Mouse (Mus musculus) midbrain, embryonic 11.5 days (tissue): ENCODE data around the gene Tor3a. TPM values are rescaled to one million over a fixed set of nuclear protein-coding genes. Genes with fewer than 3 reads are reported as not detected.

Source experiments
- ATAC-seq: fragments of 200-750 bp; cut with Nextera tagmentation; 2 replicates; pipeline ENCODE4 v1.8.0; 2017; ENCODE audit warnings: moderate TSS enrichment, moderate library complexity; ENCODE audit not compliant: low FRiP score
- DNase-seq: peaks from one replicate; pipeline ENCODE4 v3.0.0; 2015; ENCODE audit warnings: low spot score; ENCODE audit errors: missing footprints
- H3K27ac ChIP-seq: fragments of 300-500 bp; sonication (generic); 2 replicates; pipeline ENCODE4 v1.5.1; 2014; ENCODE audit warnings: low read depth, low read length
- H3K27me3 ChIP-seq: fragments of 300-500 bp; sonication (generic); 2 replicates; pipeline ENCODE4 v1.6.1; 2014; ENCODE audit warnings: mild to moderate bottlenecking, low read length, moderate library complexity, mixed read lengths; ENCODE audit not compliant: control insufficient read depth, insufficient read depth
- H3K36me3 ChIP-seq: fragments of 300-500 bp; sonication (generic); 2 replicates; pipeline ENCODE4 v1.6.1; 2014; ENCODE audit warnings: mild to moderate bottlenecking, low read length, moderate library complexity, mixed read lengths; ENCODE audit not compliant: control insufficient read depth, insufficient read depth
- H3K4me1 ChIP-seq: fragments of 300-500 bp; sonication (generic); 2 replicates; pipeline ENCODE4 v1.6.1; 2014; ENCODE audit warnings: low read length; ENCODE audit not compliant: control insufficient read depth, insufficient read depth
- H3K4me2 ChIP-seq: fragments of 300-500 bp; sonication (generic); 2 replicates; pipeline ENCODE4 v1.6.1; 2014; ENCODE audit warnings: mild to moderate bottlenecking, moderate library complexity
- H3K4me3 ChIP-seq: fragments of 300-500 bp; sonication (generic); 2 replicates; pipeline ENCODE4 v1.5.1; 2014; ENCODE audit warnings: low read depth, low read length
- H3K9ac ChIP-seq: fragments of 300-500 bp; sonication (generic); 2 replicates; pipeline ENCODE4 v1.6.1; 2014; ENCODE audit warnings: low read length
- H3K9me3 ChIP-seq: fragments of 300-500 bp; sonication (generic); 2 replicates; pipeline ENCODE4 v1.6.1; 2016; ENCODE audit warnings: low read length; ENCODE audit not compliant: control insufficient read depth
- WGBS: fragments of 180-500 bp; shearing (Covaris S2); extraction: QIAGEN DNeasy Blood & Tissue Kit; methylation state at CpG from one replicate; pipeline ENCODE4 v1.1.7; 2014; 5-methylcytosine and 5-hydroxymethylcytosine counted together
- polyA plus RNA-seq: library from polyadenylated mRNA; unstranded; fragments of >200 nt; fragmentation: Nextera tagmentation; extraction: Ambion mirVana; gene quantifications from 2 replicates; pipeline ENCODE4 v1.2.1, GENCODE M21; 2014

Gene Tor3a
- polyA plus RNA-seq, 1 experiment from 2014 or later: 4.2 TPM

DNA sequence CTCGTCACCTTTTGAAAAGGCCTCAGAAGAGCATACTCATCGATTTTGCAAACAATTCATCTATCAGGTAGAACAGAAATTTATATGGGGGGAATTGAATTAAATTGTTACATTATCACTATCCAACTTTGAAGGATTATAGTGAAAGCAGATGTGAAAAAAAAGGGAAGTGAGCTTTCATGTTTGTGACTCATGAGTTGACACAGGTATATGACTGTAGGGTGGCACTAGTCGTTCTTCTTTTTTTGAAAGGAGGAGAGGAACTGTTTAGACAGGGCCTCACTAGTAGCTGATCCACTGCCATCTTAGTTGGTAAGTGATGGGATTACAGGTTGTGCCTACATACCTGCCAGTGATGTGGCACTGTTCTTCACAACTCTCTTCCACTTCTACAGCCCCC, 34.5 kb upstream of the Tor3a start:
- no peak for ATAC-seq
- Histone ChIP-seq H3K36me3 (peaks cover 4% of the 10 kb centered on the region; the same call in 1 of the 2 replicates), H3K9me3 (no peaks in the 10 kb centered on the region), H3K4me2 (no peak overlapping the region), H3K9ac (no peak overlapping the region), H3K27me3 (no peaks in the 10 kb centered on the region), H3K27ac (no peak overlapping the region), H3K4me1 (no peaks in the 10 kb centered on the region), H3K4me3 (no peak overlapping the region)
- no peak for DNase-seq
- 87% methylated on average over 3 of the region's 3 CpGs for WGBS

DNA sequence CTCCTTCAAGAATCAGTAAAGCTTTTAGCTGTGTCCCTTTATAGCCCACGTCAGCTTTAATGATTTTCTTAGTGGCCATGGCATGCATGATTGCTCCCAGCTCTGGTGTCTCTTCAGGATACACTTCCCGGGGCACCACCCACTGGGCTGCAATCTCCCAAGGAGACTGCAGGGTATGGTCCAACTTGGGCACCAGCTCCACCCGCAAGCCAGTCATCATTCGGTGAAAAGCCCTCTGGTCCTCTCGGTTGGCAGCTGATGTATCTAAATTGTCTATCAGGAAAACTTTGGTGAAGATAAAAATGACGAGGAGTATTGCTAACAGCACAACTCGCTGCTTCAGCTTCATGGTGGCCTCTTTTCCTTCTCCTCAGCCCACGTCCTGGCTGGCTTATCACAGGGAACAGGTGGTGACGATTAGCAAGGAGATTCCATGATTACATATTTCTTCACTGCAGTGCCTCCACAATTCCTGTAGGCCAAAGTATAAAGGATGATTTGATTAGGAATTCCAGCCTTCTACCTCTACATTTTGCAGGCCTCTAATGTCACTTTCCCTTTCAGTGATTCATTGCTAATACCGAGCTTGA, 31.6 kb upstream of the Tor3a start:
- no peak overlapping the region for H3K9ac ChIP-seq
- no peak overlapping the region for H3K27ac ChIP-seq
- H3K27me3 ChIP-seq: no peaks in the 10 kb centered on the region
- WGBS: 84% methylated on average over 10 of the region's 10 CpGs
- H3K4me3 ChIP-seq: no peak overlapping the region
- no peaks in the 10 kb centered on the region for H3K4me1 ChIP-seq
- peaks cover 4% of the 10 kb centered on the region; the same call in 1 of the 2 replicates for H3K36me3 ChIP-seq
- no peak overlapping the region for H3K4me2 ChIP-seq
- DNase-seq: no peak
- no peaks in the 10 kb centered on the region for H3K9me3 ChIP-seq
- no peak for ATAC-seq

DNA sequence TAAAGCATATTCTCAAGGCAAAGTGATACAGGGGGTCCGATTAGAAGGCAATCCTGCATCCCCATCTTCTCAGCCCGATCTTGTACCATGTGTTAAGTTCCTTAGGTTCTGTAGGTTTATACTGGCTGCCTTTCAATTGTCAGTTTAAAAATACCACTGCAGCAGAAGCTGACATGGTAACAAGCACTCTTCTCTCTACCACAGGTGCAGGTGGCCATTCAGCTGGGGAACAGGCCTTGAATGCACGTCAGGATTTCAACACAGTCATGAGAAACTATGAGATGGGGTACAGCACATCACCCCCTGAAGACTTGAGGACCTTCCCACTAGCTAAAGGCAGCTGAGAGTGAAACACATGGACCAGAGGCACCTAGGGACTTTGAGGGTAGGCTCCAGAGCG, 29.3 kb upstream of the Tor3a start:
- no peak overlapping the region for H3K4me2 ChIP-seq
- no peaks in the 10 kb centered on the region for H3K4me1 ChIP-seq
- no peak overlapping the region for H3K4me3 ChIP-seq
- H3K9me3 ChIP-seq: no peaks in the 10 kb centered on the region
- no peaks in the 10 kb centered on the region for H3K27me3 ChIP-seq
- peaks cover 4% of the 10 kb centered on the region; the same call in 1 of the 2 replicates for H3K36me3 ChIP-seq
- H3K27ac ChIP-seq: no peak overlapping the region
- no peak for ATAC-seq
- no peak overlapping the region for H3K9ac ChIP-seq
- DNase-seq: no peak
- WGBS: 93% methylated on average over 4 of the region's 4 CpGs

DNA sequence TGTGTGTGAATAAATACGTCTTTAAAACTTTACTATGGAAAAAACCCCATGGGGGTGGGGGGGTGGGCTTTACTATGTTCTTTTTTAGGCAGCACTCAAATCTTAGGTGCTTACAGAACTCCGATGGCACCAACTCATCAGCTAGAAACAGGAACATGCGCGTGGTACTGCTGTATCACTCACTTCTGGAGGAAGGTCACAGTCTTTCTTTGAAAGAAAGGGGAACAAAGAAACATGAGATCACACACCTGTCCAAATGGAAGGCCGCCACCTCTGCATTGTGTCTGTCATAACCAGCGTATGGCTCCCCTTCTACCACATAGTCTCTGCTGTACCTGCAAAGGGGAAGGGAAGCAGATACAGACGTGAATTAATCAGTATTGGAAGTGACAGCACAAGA, 28.0 kb upstream of the Tor3a start:
- H3K4me3 ChIP-seq: no peak overlapping the region
- ATAC-seq (no peak), DNase-seq (no peak)
- no peaks in the 10 kb centered on the region for H3K27me3 ChIP-seq
- no peak overlapping the region for H3K27ac ChIP-seq
- no peaks in the 10 kb centered on the region for H3K9me3 ChIP-seq
- no peaks in the 10 kb centered on the region for H3K4me1 ChIP-seq
- H3K36me3 ChIP-seq: peaks cover 4% of the 10 kb centered on the region; the same call in 1 of the 2 replicates
- no peak overlapping the region for H3K9ac ChIP-seq
- no peak overlapping the region for H3K4me2 ChIP-seq
- 90% methylated on average over 7 of the region's 7 CpGs for WGBS

DNA sequence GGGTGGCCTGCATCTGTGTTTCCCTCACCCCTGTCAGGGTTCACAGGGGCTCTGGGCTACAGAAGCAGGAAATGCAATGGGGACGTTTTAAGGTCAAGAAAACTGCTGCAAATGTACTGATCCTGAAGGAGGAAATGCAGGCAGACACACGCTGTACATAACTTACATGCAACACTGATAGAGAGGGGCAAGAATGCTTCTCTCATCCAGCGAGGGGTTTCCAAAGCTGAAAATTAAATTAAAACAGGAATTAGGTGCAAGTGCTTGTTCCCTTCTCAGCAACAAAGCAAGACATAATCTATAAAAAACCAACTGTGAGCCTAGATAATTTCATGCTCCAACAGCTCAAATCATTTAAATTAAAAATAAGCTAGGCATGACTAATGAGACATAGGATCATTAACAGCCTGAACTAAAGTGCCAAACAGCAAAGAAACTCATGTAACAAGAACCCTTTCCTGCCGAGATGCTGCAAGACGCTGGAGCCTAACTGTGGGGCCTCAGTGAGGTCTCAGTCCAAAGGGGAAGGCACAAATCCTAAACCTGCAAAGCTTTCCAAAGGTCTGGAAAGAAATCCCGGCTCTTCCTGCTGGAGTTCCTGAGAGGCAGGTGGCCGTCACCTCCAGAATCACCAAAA, 12.0 kb upstream of the Tor3a start:
- WGBS: 81% methylated on average over 7 of the region's 7 CpGs
- no peaks in the 10 kb centered on the region for H3K4me1 ChIP-seq
- ATAC-seq: no peak
- H3K27ac ChIP-seq: no peak overlapping the region
- H3K4me3 ChIP-seq: no peak overlapping the region
- H3K27me3 ChIP-seq: no peaks in the 10 kb centered on the region
- H3K36me3 ChIP-seq: peaks cover 5% of the 10 kb centered on the region; the same call in 1 of the 2 replicates
- no peak overlapping the region for H3K9ac ChIP-seq
- H3K4me2 ChIP-seq: no peak overlapping the region
- DNase-seq: no peak
- no peaks in the 10 kb centered on the region for H3K9me3 ChIP-seq

DNA sequence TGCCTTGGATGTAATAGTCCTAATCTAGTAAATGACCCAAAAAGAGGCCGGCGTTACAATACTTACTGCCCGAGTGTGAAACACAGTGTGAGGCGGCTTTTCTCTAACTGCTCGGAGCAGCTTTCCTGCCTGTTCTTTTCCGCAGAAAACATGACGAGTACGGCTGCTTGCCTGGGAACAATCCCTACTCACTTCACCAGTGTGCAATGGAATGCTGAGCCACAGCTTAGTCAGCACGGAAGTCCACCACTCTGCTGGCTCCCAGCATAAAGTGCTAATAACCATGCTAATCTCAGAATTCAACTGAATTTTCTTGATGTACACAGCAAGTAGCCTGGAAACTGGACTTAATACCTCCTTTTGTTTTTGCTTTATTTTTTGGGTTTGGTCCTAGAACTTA, 5.4 kb upstream of the Tor3a start:
- Histone ChIP-seq H3K4me2 (no peak overlapping the region), H3K27me3 (no peaks in the 10 kb centered on the region; the same call in 1 of the 2 replicates), H3K4me3 (no peak overlapping the region), H3K9me3 (no peaks in the 10 kb centered on the region), H3K9ac (no peak overlapping the region), H3K4me1 (no peaks in the 10 kb centered on the region), H3K36me3 (peaks cover 2% of the 10 kb centered on the region; the same call in 1 of the 2 replicates), H3K27ac (no peak overlapping the region)
- DNase-seq (no peak), ATAC-seq (no peak)
- 82% methylated on average over 9 of the region's 9 CpGs for WGBS

DNA sequence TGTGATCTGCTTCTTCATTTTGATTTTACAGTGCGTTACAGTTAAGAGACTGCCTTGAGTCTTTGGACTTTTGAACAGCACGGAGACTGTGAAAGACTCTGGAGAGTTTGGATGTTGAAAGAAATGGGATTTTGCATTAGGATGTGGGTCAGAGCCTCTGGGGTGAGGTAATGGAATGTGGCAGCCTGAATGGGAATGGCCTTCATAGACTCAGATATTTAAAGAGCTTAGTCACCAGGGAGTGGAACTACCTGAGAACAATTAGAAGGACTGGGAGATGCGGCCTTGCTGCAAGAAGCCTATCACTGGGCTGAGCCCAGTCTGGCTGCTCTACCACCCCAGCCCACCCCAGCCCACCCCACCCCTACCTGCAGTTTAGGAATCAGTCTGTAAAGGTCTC, 3.1 kb upstream of the Tor3a start:
- peaks cover 13% of the 10 kb centered on the region for H3K4me1 ChIP-seq
- H3K4me2 ChIP-seq: no peak overlapping the region
- H3K9me3 ChIP-seq: no peaks in the 10 kb centered on the region
- no peak overlapping the region for H3K9ac ChIP-seq
- ATAC-seq (no peak), DNase-seq (no peak)
- 82% methylated on average over 3 of the region's 3 CpGs for WGBS
- peaks cover 2% of the 10 kb centered on the region; the same call in 1 of the 2 replicates for H3K36me3 ChIP-seq
- no peak overlapping the region for H3K27ac ChIP-seq
- no peak overlapping the region for H3K4me3 ChIP-seq
- no peaks in the 10 kb centered on the region; the same call in 1 of the 2 replicates for H3K27me3 ChIP-seq

DNA sequence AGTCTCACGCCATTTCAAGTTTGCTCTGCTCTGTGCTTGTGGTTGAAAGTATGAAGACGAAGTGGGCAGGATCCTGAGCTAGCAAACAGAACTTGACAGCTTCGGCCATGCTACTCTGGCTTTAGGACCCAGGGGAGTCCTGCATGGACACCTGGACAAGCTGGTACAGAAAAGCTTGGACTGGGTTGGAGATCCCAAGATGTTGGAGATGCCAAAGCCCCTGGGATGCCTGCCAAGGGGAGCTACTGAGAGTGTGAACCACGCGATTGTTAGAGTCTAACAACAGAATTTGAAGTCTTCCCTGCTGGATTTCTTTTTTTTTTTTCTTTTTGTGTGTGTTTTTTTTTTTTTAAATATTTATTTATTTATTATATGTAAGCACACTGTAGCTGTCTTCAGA, 2.4 kb upstream of the Tor3a start:
- WGBS: 91% methylated on average over 5 of the region's 5 CpGs

DNA sequence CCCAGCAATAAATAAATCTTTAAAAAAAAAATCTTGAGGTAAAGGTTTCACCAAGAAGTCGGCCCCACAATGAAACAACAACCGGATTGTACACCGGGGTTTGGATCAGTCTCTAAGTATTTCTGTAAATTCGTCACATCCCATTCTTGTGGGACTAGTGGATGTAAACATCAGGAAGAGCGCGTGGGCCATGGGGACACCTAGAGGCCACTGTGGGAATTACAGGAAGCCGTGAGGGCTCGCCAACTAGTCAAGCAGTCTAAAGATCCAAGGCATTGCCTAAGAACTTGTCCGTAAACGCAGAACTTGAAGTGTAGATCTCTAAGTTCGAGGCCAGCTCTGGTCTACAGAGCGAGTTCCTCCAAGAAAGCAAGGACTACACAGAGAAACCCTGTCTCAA, 2.0 kb upstream of the Tor3a start:
- Histone ChIP-seq H3K27ac (no peak overlapping the region), H3K9ac (no peak overlapping the region), H3K4me2 (no peak overlapping the region), H3K27me3 (no peaks in the 10 kb centered on the region; the same call in 1 of the 2 replicates), H3K4me3 (no peak overlapping the region), H3K9me3 (no peaks in the 10 kb centered on the region), H3K36me3 (peaks cover 2% of the 10 kb centered on the region; the same call in 1 of the 2 replicates), H3K4me1 (peaks cover 13% of the 10 kb centered on the region)
- WGBS: 36% methylated on average over 12 of the region's 12 CpGs
- DNase-seq: peak; percentile 97
- no peak for ATAC-seq

More for the DNA sequence above, 2.4 kb upstream of the Tor3a start:
- Histone ChIP-seq H3K9me3 (no peaks in the 10 kb centered on the region), H3K36me3 (peaks cover 2% of the 10 kb centered on the region; the same call in 1 of the 2 replicates), H3K27ac (no peak overlapping the region), H3K4me2 (no peak overlapping the region), H3K4me1 (peaks cover 13% of the 10 kb centered on the region), H3K4me3 (no peak overlapping the region), H3K9ac (no peak overlapping the region), H3K27me3 (no peaks in the 10 kb centered on the region; the same call in 1 of the 2 replicates)
- DNase-seq: no peak
- ATAC-seq: no peak
